Mouse (Mus musculus): Measurements from ENCODE around the gene Fam189a2. TPM values are rescaled to one million over a fixed set of nuclear protein-coding genes. Genes with fewer than 3 reads are reported as not detected.

The Fam189a2 gene
- total and polyA plus RNA-seq, 2 experiments from 2014 or later = 2.5 to 16.9 TPM

GRCm38 (mm10) chr19:23968125-23968861 is 62.5 kb downstream of the Fam189a2 start:
- H3K9me3 ChIP-seq (ENCODE audit: low read length) = no peaks in the 10 kb centered on the region
- no peak overlapping the region for H3K4me3 ChIP-seq (ENCODE audit: low read depth, low read length)
- peaks cover 8% of the 10 kb centered on the region; the same call in 1 of the 2 replicates for H3K4me1 ChIP-seq (ENCODE audit: insufficient read depth, low read length)
- DNase-seq (ENCODE audit: low spot score) = no peak
- TF ChIP-seq CTCF (IDR thresholded peaks at IDR 0.05) = no peak
- no peak overlapping the region for H3K27ac ChIP-seq (ENCODE audit: low read depth, low read length)
- 57% methylated on average over 5 of the region's 5 CpGs for WGBS
- no peak overlapping the region for H3K9ac ChIP-seq (replicated peaks; ENCODE audit: low read length, poor library complexity, severe bottlenecking)
- no peaks in the 10 kb centered on the region for H3K27me3 ChIP-seq (ENCODE audit: insufficient read depth, low read length)
- no peak for ATAC-seq (ENCODE audit: low FRiP score)
- no peak overlapping the region for H3K4me2 ChIP-seq (ENCODE audit: low read depth, low read length, poor library complexity, severe bottlenecking)
- no peaks in the 10 kb centered on the region for H3K36me3 ChIP-seq (ENCODE audit: insufficient read depth, low read length)

- DNase-seq (ENCODE audit: low spot score) = peak; percentile 34
- no peak overlapping the region for H3K4me2 ChIP-seq (ENCODE audit: low read depth, low read length, poor library complexity, severe bottlenecking)
- no peaks in the 10 kb centered on the region for H3K27me3 ChIP-seq (ENCODE audit: insufficient read depth, low read length)
- no peak overlapping the region for H3K9ac ChIP-seq (replicated peaks; ENCODE audit: low read length, poor library complexity, severe bottlenecking)
- no peaks in the 10 kb centered on the region for H3K4me1 ChIP-seq (ENCODE audit: insufficient read depth, low read length)
- ATAC-seq (ENCODE audit: low FRiP score) = no peak
- TF ChIP-seq CTCF (IDR thresholded peaks at IDR 0.05) = no peak
- no peak overlapping the region for H3K4me3 ChIP-seq (ENCODE audit: low read depth, low read length)
- 0 out of 2 replicates have a peak overlapping the region, but pooled peaks have one; percentile 32 for H3K27ac ChIP-seq (ENCODE audit: low read depth, low read length)
- H3K9me3 ChIP-seq (ENCODE audit: low read length) = no peaks in the 10 kb centered on the region
- H3K36me3 ChIP-seq (ENCODE audit: insufficient read depth, low read length) = no peaks in the 10 kb centered on the region
- 48% methylated on average over 2 of the region's 2 CpGs for WGBS
Observed at GRCm38 (mm10) chr19:23967156-23967555, 63.7 kb downstream of the Fam189a2 start.

- Histone ChIP-seq H3K9me3 (ENCODE audit: low read length) (no peaks in the 10 kb centered on the region), H3K27ac (ENCODE audit: low read depth, low read length) (no peak overlapping the region), H3K4me3 (ENCODE audit: low read depth, low read length) (no peak overlapping the region), H3K9ac (replicated peaks; ENCODE audit: low read length, poor library complexity, severe bottlenecking) (no peak overlapping the region), H3K4me2 (ENCODE audit: low read depth, low read length, poor library complexity, severe bottlenecking) (no peak overlapping the region), H3K36me3 (ENCODE audit: insufficient read depth, low read length) (no peaks in the 10 kb centered on the region), H3K27me3 (ENCODE audit: insufficient read depth, low read length) (no peaks in the 10 kb centered on the region), H3K4me1 (ENCODE audit: insufficient read depth, low read length) (no peaks in the 10 kb centered on the region)
- no peak for DNase-seq (ENCODE audit: low spot score)
- ATAC-seq (ENCODE audit: low FRiP score) = no peak
- WGBS = 97% methylated on average over 9 of the region's 9 CpGs
- TF ChIP-seq CTCF (IDR thresholded peaks at IDR 0.05) = no peak
Observed at GRCm38 (mm10) chr19:23966376-23966775, 64.4 kb downstream of the Fam189a2 start.

- H3K9ac ChIP-seq (replicated peaks; ENCODE audit: low read length, poor library complexity, severe bottlenecking) = no peak overlapping the region
- ATAC-seq (ENCODE audit: low FRiP score) (no peak), DNase-seq (ENCODE audit: low spot score) (no peak)
- no peak overlapping the region for H3K4me2 ChIP-seq (ENCODE audit: low read depth, low read length, poor library complexity, severe bottlenecking)
- H3K27me3 ChIP-seq (ENCODE audit: insufficient read depth, low read length) = no peaks in the 10 kb centered on the region
- no peak for TF ChIP-seq CTCF (IDR thresholded peaks at IDR 0.05)
- 60% methylated on average over 10 of the region's 10 CpGs for WGBS
- no peaks in the 10 kb centered on the region for H3K9me3 ChIP-seq (ENCODE audit: low read length)
- 0 out of 2 replicates have a peak, but pooled peaks cover 4% of the 10 kb centered on the region for H3K4me1 ChIP-seq (ENCODE audit: insufficient read depth, low read length)
- no peak overlapping the region for H3K27ac ChIP-seq (ENCODE audit: low read depth, low read length)
- no peaks in the 10 kb centered on the region for H3K36me3 ChIP-seq (ENCODE audit: insufficient read depth, low read length)
- no peak overlapping the region for H3K4me3 ChIP-seq (ENCODE audit: low read depth, low read length)
Observed at GRCm38 (mm10) chr19:23964401-23964910, 66.4 kb downstream of the Fam189a2 start.

GRCm38 (mm10) chr19:23961516-23961915 is 69.3 kb downstream of the Fam189a2 start:
- 2% methylated on average over 8 of the region's 8 CpGs for WGBS
- peak; percentile 97 for TF ChIP-seq CTCF (IDR thresholded peaks at IDR 0.05)
- ATAC-seq (ENCODE audit: low FRiP score) = peak; percentile 80

GRCm38 (mm10) chr19:23960831-23961447 is 69.9 kb downstream of the Fam189a2 start:
- TF ChIP-seq CTCF (IDR thresholded peaks at IDR 0.05) = no peak
- Histone ChIP-seq H3K4me3 (ENCODE audit: low read depth, low read length) (no peak overlapping the region), H3K9ac (replicated peaks; ENCODE audit: low read length, poor library complexity, severe bottlenecking) (no peak overlapping the region; the same call in 1 of the 2 replicates), H3K36me3 (ENCODE audit: insufficient read depth, low read length) (no peaks in the 10 kb centered on the region), H3K4me1 (ENCODE audit: insufficient read depth, low read length) (0 out of 2 replicates have a peak, but pooled peaks cover 4% of the 10 kb centered on the region), H3K27ac (ENCODE audit: low read depth, low read length) (no peak overlapping the region), H3K9me3 (ENCODE audit: low read length) (no peaks in the 10 kb centered on the region), H3K27me3 (ENCODE audit: insufficient read depth, low read length) (no peaks in the 10 kb centered on the region), H3K4me2 (ENCODE audit: low read depth, low read length, poor library complexity, severe bottlenecking) (no peak overlapping the region)
- no peak for DNase-seq (ENCODE audit: low spot score)
- 72% methylated on average over 6 of the region's 6 CpGs for WGBS
- ATAC-seq (ENCODE audit: low FRiP score) = no peak

More at GRCm38 (mm10) chr19:23961516-23961915, 69.3 kb downstream of the Fam189a2 start:
- Histone ChIP-seq H3K4me1 (ENCODE audit: insufficient read depth, low read length) (0 out of 2 replicates have a peak, but pooled peaks cover 4% of the 10 kb centered on the region), H3K36me3 (ENCODE audit: insufficient read depth, low read length) (no peaks in the 10 kb centered on the region), H3K4me3 (ENCODE audit: low read depth, low read length) (no peak overlapping the region), H3K27me3 (ENCODE audit: insufficient read depth, low read length) (no peaks in the 10 kb centered on the region), H3K9me3 (ENCODE audit: low read length) (no peaks in the 10 kb centered on the region), H3K4me2 (ENCODE audit: low read depth, low read length, poor library complexity, severe bottlenecking) (no peak overlapping the region), H3K27ac (ENCODE audit: low read depth, low read length) (no peak overlapping the region), H3K9ac (replicated peaks; ENCODE audit: low read length, poor library complexity, severe bottlenecking) (no peak overlapping the region)
- peak; percentile 80 for DNase-seq (ENCODE audit: low spot score)

Data from midbrain, postnatal 0 days (tissue).